27 mouse cellular contexts compared by ENCODE assay signal in the genomic region with DNA sequence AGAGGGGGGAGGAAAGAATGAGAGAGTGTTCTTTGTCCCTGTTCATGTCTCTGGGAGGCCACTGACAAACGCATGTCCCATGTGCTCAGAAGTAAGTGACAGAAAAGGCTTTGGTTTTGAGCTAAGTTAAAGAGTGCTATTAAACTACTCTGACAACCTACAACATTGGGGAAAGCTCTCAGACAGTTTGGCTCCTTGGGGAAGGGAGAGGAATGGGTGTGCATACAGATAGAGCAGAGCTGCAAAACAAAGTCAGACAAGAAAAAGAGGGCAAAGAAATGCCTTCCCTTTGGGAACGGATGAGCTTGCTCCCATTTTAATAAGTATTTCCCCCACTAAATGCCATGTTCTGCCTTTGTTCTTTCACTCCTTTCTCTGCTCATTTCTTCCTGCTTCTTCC.
DNase-seq lines count a peak whose midpoint lies in the region; ATAC-seq and TF ChIP-seq lines count a peak whose summit lies in the region.
"Had no signal": no experiment of that assay in that cellular context is flagged by ENCODE, and none has a peak within 500 bp of the region (broad histone marks: within the 10 kb centered on the region; RNA-seq: fewer than 3 reads in every experiment).

No protein-coding gene starts in this region.

- H3K4me2 ChIP-seq in forebrain, postnatal 0 days (ENCODE audit: low read depth), result no peak overlapping the region
- no peak overlapping the region for H3K4me2 ChIP-seq in forebrain, embryonic 12.5 days
- H3K4me2 ChIP-seq in lung, postnatal 0 days (replicated peaks; ENCODE audit: low read depth, low read length), result no peak overlapping the region
- H3K4me2 ChIP-seq: limb, embryonic 12.5 days; liver, embryonic 15.5 days; lung, embryonic 14.5 days; stomach, embryonic 15.5 days had no signal

- no peaks in the 10 kb centered on the region for H3K9me3 ChIP-seq in forebrain, postnatal 0 days (ENCODE audit: low read length)
- H3K9me3 ChIP-seq in forebrain, embryonic 12.5 days, result no peaks in the 10 kb centered on the region
- H3K9me3 ChIP-seq in lung, postnatal 0 days (ENCODE audit: low read length), result no peaks in the 10 kb centered on the region
- H3K9me3 ChIP-seq: forebrain, embryonic 10.5 days; hindbrain, embryonic 10.5 days; limb, embryonic 12.5 days; liver, embryonic 15.5 days; stomach, embryonic 15.5 days had no signal

- no peak overlapping the region for H3K4me3 ChIP-seq in forebrain, postnatal 0 days (ENCODE audit: low read depth, low read length)
- H3K4me3 ChIP-seq in forebrain, embryonic 12.5 days (replicated peaks), result no peak overlapping the region
- H3K4me3 ChIP-seq in lung, postnatal 0 days (ENCODE audit: low read depth, low read length), result no peak overlapping the region
- H3K4me3 ChIP-seq: forebrain, embryonic 10.5 days; hindbrain, embryonic 10.5 days; left cerebral cortex, adult 2 months; limb, embryonic 12.5 days; liver, embryonic 15.5 days; stomach, embryonic 15.5 days had no signal

- no peaks in the 10 kb centered on the region for H3K36me3 ChIP-seq in forebrain, postnatal 0 days (ENCODE audit: insufficient read depth)
- no peaks in the 10 kb centered on the region for H3K36me3 ChIP-seq in forebrain, embryonic 12.5 days (replicated peaks)
- H3K36me3 ChIP-seq in lung, postnatal 0 days (ENCODE audit: insufficient read depth, low read length), result no peaks in the 10 kb centered on the region
- H3K36me3 ChIP-seq: forebrain, embryonic 10.5 days; hindbrain, embryonic 10.5 days; limb, embryonic 12.5 days; liver, embryonic 15.5 days; stomach, embryonic 15.5 days had no signal

- no peak overlapping the region for H3K27ac ChIP-seq in forebrain, postnatal 0 days (ENCODE audit: low read depth, low read length)
- no peak overlapping the region for H3K27ac ChIP-seq in forebrain, embryonic 12.5 days
- H3K27ac ChIP-seq in lung, postnatal 0 days (ENCODE audit: low read length), result peak overlapping the region; percentile 63
- H3K27ac ChIP-seq: forebrain, embryonic 10.5 days; hindbrain, embryonic 10.5 days; left cerebral cortex, adult 2 months; limb, embryonic 12.5 days; liver, embryonic 15.5 days; macrophage; stomach, embryonic 15.5 days had no signal

- H3K4me1 ChIP-seq in forebrain, postnatal 0 days (ENCODE audit: insufficient read depth), result no peaks in the 10 kb centered on the region
- H3K4me1 ChIP-seq in forebrain, embryonic 12.5 days, result no peaks in the 10 kb centered on the region
- H3K4me1 ChIP-seq in lung, postnatal 0 days (ENCODE audit: insufficient read depth, low read depth, low read length), result no peaks in the 10 kb centered on the region
- H3K4me1 ChIP-seq: hindbrain, embryonic 10.5 days; limb, embryonic 12.5 days; liver, embryonic 15.5 days; stomach, embryonic 15.5 days had no signal

- TF ChIP-seq POLR2A in brain, embryonic 14.5 days (IDR thresholded peaks at IDR 0.05; ENCODE audit: borderline replicate concordance, extremely low read depth, insufficient read depth, insufficient read length, poor library complexity, severe bottlenecking), result no peak

- no peak for DNase-seq in forebrain, postnatal 0 days
- DNase-seq in lung, postnatal 0 days (ENCODE audit: low spot score), result no peak
- DNase-seq in lung, postnatal 14 days, result no peak
- DNase-seq in Muller cell, postnatal 12 days (ENCODE audit: inconsistent ontology term), result peak; percentile 25
- peak; percentile 31 for DNase-seq in brain, embryonic 14.5 days (ENCODE audit: low read depth)
- DNase-seq in adrenal gland, adult 8-10 months, result no peak
- DNase-seq: cerebellum, adult 11 months; cerebellum, postnatal 10 days; heart, postnatal 14 days; kidney, adult 9 months; kidney, postnatal 10 days; lung, embryonic 14.5 days; right cerebral cortex, postnatal 25 days; thymus, postnatal 4 days had no signal

- H3K9ac ChIP-seq in forebrain, postnatal 0 days, result no peak overlapping the region
- no peak overlapping the region for H3K9ac ChIP-seq in forebrain, embryonic 12.5 days
- H3K9ac ChIP-seq in lung, postnatal 0 days (replicated peaks; ENCODE audit: low read depth), result no peak overlapping the region
- H3K9ac ChIP-seq: limb, embryonic 12.5 days; liver, embryonic 15.5 days; lung, embryonic 14.5 days; stomach, embryonic 15.5 days had no signal

- WGBS in forebrain, postnatal 0 days, result 55% methylated on average over 2 of the region's 2 CpGs
- 62% methylated on average over 2 of the region's 2 CpGs for WGBS in forebrain, embryonic 12.5 days
- 71% methylated on average over 2 of the region's 2 CpGs for WGBS in lung, postnatal 0 days

- TF ChIP-seq EP300 in lung, postnatal 0 days (IDR thresholded peaks at IDR 0.05), result no peak

- TF ChIP-seq CTCF in forebrain, postnatal 0 days (IDR thresholded peaks at IDR 0.05; ENCODE audit: low read depth), result no peak
- TF ChIP-seq CTCF in lung, postnatal 0 days (IDR thresholded peaks at IDR 0.05), result no peak
- TF ChIP-seq CTCF in brain, embryonic 14.5 days (IDR thresholded peaks at IDR 0.05; ENCODE audit: borderline replicate concordance, extremely low read depth, insufficient read depth, insufficient read length), result no peak

- H3K27me3 ChIP-seq in forebrain, postnatal 0 days (ENCODE audit: insufficient read depth, low read length), result no peaks in the 10 kb centered on the region
- H3K27me3 ChIP-seq in forebrain, embryonic 12.5 days, result no peaks in the 10 kb centered on the region
- no peaks in the 10 kb centered on the region for H3K27me3 ChIP-seq in lung, postnatal 0 days (replicated peaks; ENCODE audit: insufficient read depth, low read length)
- H3K27me3 ChIP-seq: limb, embryonic 12.5 days; liver, embryonic 15.5 days; stomach, embryonic 15.5 days had no signal

- ATAC-seq in forebrain, postnatal 0 days, result peak; percentile 59
- no peak for ATAC-seq in forebrain, embryonic 12.5 days (ENCODE audit: low FRiP score)
- no peak for ATAC-seq in lung, postnatal 0 days
- no peak for ATAC-seq in monocyte, adult 5-6 weeks (replicated peaks; ENCODE audit: insufficient number of reproducible peaks, low FRiP score, low TSS enrichment, poor library complexity, severe bottlenecking)
- ATAC-seq: activated CD4-positive, CD25-positive, alpha-beta regulatory T cell, adult 4 months; forebrain, embryonic 16.5 days; intestine, postnatal 0 days; midbrain, embryonic 16.5 days had no signal

Comparison
In these comparisons a context has a peak if more than half of its experiments do, and no peak if none do; other contexts are left out.
1. DNase-seq: peak in Muller cell, postnatal 12 days (single experiment) and brain, embryonic 14.5 days (single experiment); none in forebrain, postnatal 0 days (single experiment), lung, postnatal 0 days (single experiment), lung, postnatal 14 days (single experiment) and adrenal gland, adult 8-10 months (single experiment).